Mouse (Mus musculus) lung, postnatal 10 days (tissue): Measurements from ENCODE around the gene Psg16.

Experiments used
- DNase-seq: peaks from one replicate; pipeline ENCODE4 v3.0.0; 2021

Gene Psg16

DNA sequence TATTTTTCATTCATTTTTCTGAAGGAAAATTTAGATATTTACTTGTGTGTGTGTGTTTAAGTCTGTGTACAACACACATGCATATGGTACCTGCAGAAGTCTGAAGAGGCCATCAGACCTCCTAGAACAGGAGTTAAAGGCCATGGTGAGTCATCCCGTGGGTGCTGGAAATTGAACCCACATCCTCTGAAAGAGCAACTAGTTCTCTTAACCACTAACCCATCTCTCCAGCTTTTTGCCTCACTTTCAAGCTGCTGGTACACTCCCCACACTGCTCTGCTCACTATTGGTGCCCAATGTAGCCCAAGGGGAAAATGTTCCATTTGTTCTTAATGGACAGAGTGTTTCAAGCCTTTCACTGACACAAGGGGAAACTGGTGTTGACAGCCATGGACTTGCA is 61.5 kb downstream of the Psg16 start:
- DNase-seq, result no peak

DNA sequence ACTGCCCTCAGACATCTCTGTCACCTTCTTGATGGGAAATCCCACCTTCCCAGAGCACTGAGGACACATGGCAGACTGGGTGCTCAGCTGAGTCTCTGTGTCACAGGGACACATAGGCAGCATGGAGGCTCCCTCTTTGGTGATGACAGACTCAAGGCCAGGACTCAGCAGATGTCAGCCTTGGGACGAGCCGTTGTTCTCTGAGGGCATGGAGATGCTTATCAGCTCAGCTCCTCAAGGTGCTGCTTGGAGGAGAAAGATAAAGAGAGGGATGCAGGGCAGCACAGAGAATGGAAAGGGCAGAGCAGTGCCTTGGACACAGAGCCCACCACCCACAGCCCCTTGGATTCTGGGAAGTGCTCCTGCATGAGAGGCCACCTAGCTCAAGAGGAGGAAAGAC is 76.1 kb downstream of the Psg16 start, which contains the start of gene Ceacam3:
Gene Ceacam3, plus strand, starts transcription at position 352 of the 400 bp plus-strand sequence.
- no peak for DNase-seq

DNA sequence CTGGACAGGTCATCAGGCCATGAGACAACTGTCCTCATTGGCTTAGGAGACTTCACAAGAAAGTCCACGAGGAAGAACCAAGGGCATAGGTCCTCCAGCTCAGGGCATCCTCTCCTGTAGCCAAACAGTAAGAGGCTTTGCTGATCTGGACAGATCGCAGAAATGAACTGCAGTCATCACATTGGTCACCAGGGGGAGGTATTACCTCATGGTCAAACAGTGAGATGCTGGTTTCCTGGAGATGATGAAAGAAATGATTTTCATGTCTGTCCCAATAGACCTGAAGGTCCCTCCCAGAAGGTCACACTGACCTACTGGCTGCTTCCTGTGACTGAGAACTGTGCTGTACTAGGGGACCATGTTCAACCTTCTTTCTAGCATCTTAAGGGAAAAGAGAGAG is 81.8 kb downstream of the Psg16 start:
- peak; percentile 39 for DNase-seq

DNA sequence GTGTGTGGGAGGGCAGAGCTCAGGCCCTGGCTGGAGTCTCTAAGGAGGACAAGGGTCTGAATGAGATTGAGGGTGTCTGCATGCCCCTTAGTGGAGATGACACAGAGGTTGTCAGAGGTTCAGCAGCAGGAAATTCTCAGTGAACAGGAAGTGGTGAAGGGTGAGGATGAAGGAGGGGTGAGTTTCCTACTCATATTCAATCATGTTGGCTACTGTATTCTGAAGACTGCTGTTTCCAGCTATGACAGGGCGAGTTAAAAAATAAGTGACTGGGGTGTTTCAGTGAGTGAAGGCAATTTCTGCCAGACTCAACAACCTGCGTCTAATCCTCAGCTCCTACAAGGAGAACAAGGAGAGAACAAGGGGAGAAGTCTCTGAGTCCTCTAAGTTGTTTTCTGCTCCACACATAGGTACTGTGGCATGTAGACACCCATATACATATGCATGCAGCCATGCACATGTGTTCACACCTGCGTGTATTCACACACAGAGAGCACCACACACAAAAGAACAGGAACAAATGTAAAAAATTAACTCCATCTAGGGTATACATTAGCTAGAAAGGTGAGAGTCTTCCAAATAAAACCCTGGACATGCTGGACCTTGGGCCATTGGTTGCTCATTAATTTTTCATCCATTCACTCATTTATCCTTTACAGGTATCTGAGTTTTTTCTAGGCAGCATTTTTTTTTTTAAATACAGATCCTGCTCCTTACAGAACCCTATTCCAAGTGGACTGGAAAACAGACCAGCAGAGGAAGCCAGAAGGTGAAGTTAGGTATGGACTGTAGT is 83.2 kb downstream of the Psg16 start:
- no peak for DNase-seq

DNA sequence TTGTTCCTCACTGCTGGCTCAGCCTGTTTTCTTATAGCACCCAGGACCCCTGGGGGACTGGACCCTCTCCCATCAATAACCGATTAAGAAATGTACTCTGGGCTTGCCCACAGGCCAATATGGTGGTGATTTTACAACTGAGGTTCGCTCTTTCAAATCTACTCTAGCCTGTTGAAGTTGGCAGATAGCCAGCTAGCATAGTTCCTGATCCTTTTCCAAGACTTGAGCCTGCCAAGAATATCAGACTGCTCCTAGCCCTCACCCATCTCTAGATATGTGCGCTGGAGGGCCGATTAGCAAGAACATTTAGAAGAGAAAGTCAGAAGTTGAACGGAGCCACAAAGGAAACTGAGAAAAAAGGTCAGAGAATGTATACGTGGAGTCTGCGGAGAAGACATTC is 85.2 kb downstream of the Psg16 start:
- DNase-seq, result peak; percentile 23

DNA sequence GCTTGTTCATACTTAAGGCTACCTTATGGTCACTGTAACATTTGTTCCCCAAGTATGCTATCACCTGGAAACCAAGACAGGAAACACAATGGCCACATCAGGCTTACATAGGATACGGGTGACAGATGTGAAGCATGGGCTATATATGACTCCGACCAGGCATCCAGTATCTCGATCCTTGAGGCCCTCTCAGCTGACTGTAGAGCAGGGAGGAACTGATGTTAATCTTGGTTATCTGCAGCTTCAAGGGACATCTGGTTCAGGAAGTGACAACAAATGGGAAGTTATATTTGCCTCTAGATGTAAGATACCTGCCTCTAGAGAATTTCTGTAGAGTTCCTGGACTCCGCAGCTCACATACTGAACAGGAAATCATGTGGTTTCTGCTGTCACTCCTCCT is 98.0 kb downstream of the Psg16 start:
- DNase-seq, result no peak
